Mouse (Mus musculus): Measurements from ENCODE around the gene Trim61.
"Not testable (repeated sequence)": the region's sequence is repeated elsewhere in the genome, so short reads cannot be mapped to it uniquely, and the experiment has no call there.

Gene Trim61

DNA sequence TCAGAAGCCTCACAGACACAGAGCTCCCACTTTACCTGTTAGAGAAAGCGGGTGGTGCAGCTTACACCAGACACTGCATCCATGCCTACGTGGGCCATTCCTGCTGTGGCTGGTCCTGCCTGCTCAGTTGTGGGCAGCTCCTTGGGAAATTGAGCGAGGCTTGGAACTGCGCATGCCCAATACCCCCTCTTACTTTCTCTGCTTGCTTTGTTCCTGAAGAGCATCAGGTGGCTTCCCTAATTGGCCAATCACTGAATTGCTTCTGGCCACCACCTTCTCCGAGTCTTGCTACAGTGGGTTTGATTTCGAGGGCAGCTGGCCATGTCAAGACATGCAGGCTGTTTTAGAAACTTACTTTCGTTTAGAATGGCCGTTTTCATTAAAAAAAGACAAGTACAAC, at the start of gene Trim61, which contains the start of gene Trim60:
Gene Trim61 (minus strand): TSS at position 101 of the 400 bp plus-strand sequence.
Gene Trim60 (minus strand): TSS at position 162 of the 400 bp plus-strand sequence.
- no peak for DNase-seq (ENCODE audit: low read depth)

GRCm38 (mm10) chr8:65067694-65068472, 49.6 kb upstream of the Trim61 start:
- DNase-seq (ENCODE audit: low read depth) = no peak

GRCm38 (mm10) chr8:65067031-65067430, 48.7 kb upstream of the Trim61 start:
- no peak for DNase-seq (ENCODE audit: low read depth)

GRCm38 (mm10) chr8:65065622-65066021, 47.3 kb upstream of the Trim61 start:
- DNase-seq (ENCODE audit: low read depth) = no peak

DNA sequence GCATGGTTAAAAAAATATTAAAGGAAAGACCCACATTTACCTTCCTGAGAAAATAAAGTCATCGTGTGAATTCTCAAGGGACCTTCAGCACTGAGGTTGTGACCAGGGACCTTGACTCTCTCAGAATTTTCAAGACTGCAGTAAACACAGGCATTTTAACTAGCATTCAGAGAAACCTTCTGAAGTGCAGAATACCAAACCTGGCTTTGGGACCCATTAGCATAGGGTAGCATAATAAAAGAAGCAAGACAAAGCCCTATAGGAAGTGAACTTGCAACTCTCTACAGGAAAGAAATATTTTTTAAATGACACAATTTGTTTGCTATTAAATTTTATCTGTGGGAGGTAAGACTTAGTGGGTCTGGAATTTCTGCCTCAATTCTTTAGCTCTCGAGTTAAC, 45.7 kb upstream of the Trim61 start:
- no peak for DNase-seq (ENCODE audit: low read depth)

GRCm38 (mm10) chr8:65062195-65062594, 43.9 kb upstream of the Trim61 start:
- no peak for DNase-seq (ENCODE audit: low read depth)

- no peak for DNase-seq (ENCODE audit: low read depth)
Observed at GRCm38 (mm10) chr8:65056722-65057121, 38.4 kb upstream of the Trim61 start.

DNA sequence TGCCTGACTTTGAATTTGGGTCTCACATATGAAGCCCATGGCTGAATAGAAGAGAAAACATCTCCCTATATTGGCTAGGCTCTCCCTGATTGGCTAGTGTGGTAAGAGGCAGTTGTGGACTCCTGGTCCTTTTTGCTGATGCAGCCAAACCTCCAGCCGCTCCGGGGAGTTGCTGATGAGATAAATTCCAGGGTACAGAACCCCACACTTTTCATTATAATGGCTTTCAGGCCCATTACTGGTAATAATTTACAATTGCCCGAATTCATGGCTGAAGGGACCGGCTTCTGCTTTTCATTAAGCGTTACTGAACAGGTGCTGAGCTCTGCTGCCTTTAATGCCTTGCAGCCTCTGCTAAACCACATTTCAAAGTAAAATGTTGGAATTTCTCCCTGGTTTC, 35.6 kb upstream of the Trim61 start:
- no peak for DNase-seq (ENCODE audit: low read depth)

GRCm38 (mm10) chr8:65053554-65053953, 35.2 kb upstream of the Trim61 start:
- no peak for DNase-seq (ENCODE audit: low read depth)

DNA sequence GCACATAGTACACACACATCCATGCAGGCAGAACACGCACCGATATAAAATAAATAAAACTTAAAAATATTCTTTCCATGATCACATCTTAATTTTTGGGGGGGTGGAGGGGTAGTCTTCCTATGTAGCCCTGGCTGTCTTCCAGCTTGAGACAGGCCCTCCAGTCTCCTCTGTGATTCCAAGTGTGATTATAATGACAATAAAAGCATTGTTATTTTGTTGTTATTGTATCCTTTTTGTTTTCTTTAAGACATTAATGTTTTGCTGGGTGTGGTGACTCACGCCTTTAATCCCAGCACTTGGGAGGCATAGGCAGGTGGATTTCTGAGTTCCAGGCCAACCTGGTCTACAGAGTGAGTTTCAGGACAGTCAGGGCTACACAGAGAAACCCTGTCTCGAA, 29.5 kb upstream of the Trim61 start:
- no peak for DNase-seq (ENCODE audit: low read depth)

DNA sequence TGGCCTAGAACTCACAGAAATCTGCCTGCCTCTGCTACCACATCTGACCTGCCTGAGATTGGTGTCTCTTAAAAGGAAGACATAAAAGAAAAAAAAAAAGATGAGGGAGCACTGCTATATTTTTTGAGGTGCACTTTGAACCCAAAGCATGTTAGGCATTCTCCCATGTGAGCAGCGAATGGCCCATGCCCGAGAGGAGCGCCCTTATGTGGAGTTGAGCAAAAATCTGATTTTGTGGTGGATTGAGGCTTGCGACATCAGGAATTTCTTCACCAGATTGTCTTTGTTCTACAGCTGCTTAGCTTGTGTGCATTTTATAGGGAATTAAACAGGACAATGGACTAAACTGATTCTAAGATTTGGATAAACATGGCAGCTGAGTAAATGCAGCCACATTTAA, 28.9 kb upstream of the Trim61 start:
- no peak for DNase-seq (ENCODE audit: low read depth)

- no peak for DNase-seq (ENCODE audit: low read depth)
Observed at GRCm38 (mm10) chr8:65046565-65046964, 28.2 kb upstream of the Trim61 start.

DNA sequence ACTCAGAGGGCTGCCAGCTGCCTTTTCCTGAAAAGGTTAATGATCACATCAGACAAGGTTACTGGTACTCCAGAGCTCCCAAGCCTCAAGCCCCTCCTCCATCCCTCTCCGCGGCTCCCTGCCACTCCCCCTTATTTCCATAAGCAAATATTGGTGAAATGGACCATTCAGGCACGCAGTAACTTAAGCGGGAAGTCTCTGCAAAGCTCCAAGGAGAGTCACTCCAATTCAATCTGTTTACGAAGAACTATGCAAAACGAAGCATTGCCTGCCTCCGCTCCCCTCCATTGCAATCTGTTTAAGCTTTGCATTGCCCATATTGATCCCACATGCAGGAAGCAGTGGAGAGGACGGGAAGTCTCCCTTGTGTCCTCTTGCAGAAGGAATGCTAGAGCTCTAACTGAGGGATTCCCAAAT, 18.8 kb upstream of the Trim61 start, which contains the start of gene Apela:
Gene Apela (minus strand): TSS at position 220 of the 417 bp plus-strand sequence.
- no peak for DNase-seq (ENCODE audit: low read depth)

DNA sequence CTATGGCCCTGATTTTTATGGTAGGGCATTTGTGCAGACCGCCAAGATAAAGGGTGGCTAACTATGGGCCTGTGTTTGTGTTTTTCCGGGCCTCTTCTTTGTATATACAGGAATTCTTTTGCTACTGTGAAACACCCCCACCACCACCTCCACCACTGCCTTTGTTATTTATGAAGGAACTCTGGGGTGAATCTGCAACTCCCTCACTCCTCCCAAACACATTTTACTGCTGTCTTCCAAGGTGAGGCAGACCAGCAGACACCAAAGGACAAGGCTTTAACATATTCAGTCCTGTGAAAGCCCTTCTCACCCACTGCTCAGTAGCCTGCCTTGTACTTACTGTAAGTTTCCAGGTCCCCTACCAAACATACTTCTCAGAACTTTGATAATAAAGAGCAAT, 15.8 kb upstream of the Trim61 start:
- DNase-seq (ENCODE audit: low read depth) = no peak

DNA sequence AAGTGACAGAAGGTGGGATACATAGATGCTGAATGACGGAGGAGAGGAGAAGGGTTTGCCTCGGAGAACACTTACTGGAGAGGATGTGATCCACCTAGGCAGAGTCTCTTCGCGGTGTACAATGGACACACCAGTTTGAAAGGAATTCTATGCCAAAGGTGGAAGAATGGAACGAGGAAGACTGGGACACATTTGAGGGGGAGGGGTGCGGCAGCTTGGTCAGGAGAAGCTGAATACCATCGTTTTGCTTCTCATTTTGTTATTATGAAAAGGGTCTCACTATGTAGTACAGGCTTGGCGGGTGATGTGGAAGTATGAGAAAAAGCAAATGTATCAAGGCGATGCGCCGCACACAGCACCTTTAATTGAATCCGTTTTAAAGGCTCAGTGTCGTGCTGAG, 14.7 kb upstream of the Trim61 start:
- DNase-seq (ENCODE audit: low read depth) = no peak

- no peak for DNase-seq (ENCODE audit: low read depth)
Observed at GRCm38 (mm10) chr8:65032107-65032506, 13.8 kb upstream of the Trim61 start.

GRCm38 (mm10) chr8:65030735-65031485, 12.6 kb upstream of the Trim61 start:
- DNase-seq (ENCODE audit: low read depth) = no peak

GRCm38 (mm10) chr8:65029776-65030175, 11.5 kb upstream of the Trim61 start:
- no peak for DNase-seq (ENCODE audit: low read depth)

GRCm38 (mm10) chr8:65028959-65029686, 10.8 kb upstream of the Trim61 start:
- no peak for DNase-seq (ENCODE audit: low read depth)

GRCm38 (mm10) chr8:65022485-65022884, 4.2 kb upstream of the Trim61 start:
- DNase-seq (ENCODE audit: low read depth) = peak; percentile 31

- not testable (repeated sequence) for DNase-seq (ENCODE audit: low read depth)
Observed at GRCm38 (mm10) chr8:65007616-65008015, 10.7 kb downstream of the Trim61 start.

DNA sequence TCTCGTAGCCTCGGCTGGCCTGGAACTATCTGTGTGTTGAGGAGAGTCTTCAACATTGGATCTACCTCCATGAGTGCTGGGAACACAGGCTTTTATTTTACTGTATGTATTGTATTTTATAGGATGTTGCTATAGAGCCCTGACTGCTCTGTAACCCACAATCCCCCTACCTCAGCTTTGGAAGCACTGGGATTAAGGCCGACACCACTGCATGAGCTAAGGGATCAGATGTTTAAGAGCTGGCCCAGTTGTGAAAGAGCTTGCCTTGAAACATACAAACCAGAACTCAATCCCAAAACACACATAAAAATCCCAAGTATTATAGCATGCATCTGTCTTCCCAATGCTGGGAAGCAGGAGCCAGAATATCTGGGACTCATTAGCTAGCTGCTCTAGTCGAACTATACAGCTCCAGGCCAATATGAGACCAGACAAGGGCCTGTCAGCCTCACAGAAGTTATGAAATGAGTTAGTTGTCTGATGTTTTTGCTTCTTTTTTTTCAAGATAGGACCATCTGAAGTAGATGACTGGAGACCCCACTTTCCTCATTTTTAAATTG, 19.4 kb downstream of the Trim61 start:
- no peak for DNase-seq (ENCODE audit: low read depth)
